Mouse (Mus musculus): ENCODE data around the gene Ly6g6f. TPM values are rescaled to one million over a fixed set of nuclear protein-coding genes. Genes with fewer than 3 reads are reported as not detected.

Ly6g6f gene
- polyA plus RNA-seq, 1 experiment = 9.7 TPM

DNA sequence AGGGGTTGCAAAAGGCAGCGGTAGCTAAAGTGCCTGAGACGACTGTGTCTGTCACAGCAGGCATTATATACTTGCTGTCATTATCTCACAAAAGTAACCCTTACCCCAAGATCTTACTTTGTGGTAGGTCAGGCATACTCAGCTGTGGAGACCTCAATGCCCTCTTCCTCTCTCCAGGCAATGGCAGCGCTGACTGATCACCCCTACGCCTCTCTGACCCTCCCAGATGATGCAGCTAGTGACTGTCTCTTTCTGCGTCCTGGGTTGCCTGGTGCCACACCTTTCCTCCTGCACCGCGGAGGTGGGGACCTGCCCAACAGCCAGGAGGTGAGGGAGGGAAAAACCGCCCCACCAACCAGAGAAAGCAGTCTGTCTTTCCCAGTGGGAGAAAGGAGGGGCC, 24.1 kb downstream of the Ly6g6f start:
- WGBS = 89% methylated on average over 8 of the region's 8 CpGs
- H3K4me1 ChIP-seq (ENCODE audit: control insufficient read depth, insufficient read depth, insufficient read length) = peaks cover 15% of the 10 kb centered on the region
- H3K27ac ChIP-seq (ENCODE audit: insufficient read depth, low read length) = no peak overlapping the region
- no peak for DNase-seq (ENCODE audit: low read depth in 1 of 2, low spot score in 2 of 2)
- H3K36me3 ChIP-seq (ENCODE audit: control insufficient read depth, insufficient read depth, low read length) = peaks cover 6% of the 10 kb centered on the region
- H3K4me3 ChIP-seq (ENCODE audit: extremely low read depth, insufficient read depth, insufficient read length) = no peak overlapping the region
- no peak for TF ChIP-seq CTCF (IDR thresholded peaks at IDR 0.05; ENCODE audit: extremely low read depth, insufficient read depth, insufficient read length, insufficient replicate concordance)
- TF ChIP-seq POLR2A (IDR thresholded peaks at IDR 0.05; ENCODE audit: low read depth, low read length) = no peak
- no peaks in the 10 kb centered on the region for H3K27me3 ChIP-seq (ENCODE audit: control insufficient read depth, insufficient read depth, low read length)

DNA sequence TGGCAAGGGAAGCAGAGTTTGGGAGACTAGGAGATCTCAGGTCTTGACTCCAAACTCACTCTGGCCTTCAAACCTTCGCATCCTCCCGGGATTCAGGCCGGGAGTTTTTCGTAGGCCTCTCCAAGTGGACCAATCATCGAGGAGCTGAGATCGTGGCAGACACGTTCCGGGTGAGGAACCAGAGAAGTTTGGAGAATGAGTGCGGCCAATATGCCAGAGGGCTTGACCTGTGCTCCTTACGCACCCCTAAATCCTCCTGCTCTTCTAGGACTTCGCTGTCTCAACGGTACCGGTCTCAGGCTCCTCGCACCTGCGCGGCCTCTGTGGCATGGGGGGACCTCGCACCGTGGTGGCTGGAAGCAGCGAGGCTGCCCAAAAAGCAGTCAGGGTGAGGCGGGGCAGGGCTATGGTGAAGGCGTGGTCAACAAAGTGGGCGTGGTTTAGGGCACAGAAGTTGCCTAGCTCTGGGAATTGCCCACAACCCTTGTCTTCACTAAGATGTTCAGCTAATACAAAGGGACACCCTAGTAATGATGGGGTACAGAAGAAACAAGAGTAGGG, 24.6 kb downstream of the Ly6g6f start:
- TF ChIP-seq CTCF (IDR thresholded peaks at IDR 0.05; ENCODE audit: extremely low read depth, insufficient read depth, insufficient read length, insufficient replicate concordance) = no peak
- no peak for TF ChIP-seq POLR2A (IDR thresholded peaks at IDR 0.05; ENCODE audit: low read depth, low read length)
- peaks cover 15% of the 10 kb centered on the region for H3K4me1 ChIP-seq (ENCODE audit: control insufficient read depth, insufficient read depth, insufficient read length)
- peaks cover 9% of the 10 kb centered on the region for H3K36me3 ChIP-seq (ENCODE audit: control insufficient read depth, insufficient read depth, low read length)
- no peaks in the 10 kb centered on the region for H3K27me3 ChIP-seq (ENCODE audit: control insufficient read depth, insufficient read depth, low read length)
- no peak for DNase-seq (ENCODE audit: low read depth in 1 of 2, low spot score in 2 of 2)
- H3K4me3 ChIP-seq (ENCODE audit: extremely low read depth, insufficient read depth, insufficient read length) = no peak overlapping the region
- H3K27ac ChIP-seq (ENCODE audit: insufficient read depth, low read length) = no peak overlapping the region
- 87% methylated on average over 22 of the region's 22 CpGs for WGBS

DNA sequence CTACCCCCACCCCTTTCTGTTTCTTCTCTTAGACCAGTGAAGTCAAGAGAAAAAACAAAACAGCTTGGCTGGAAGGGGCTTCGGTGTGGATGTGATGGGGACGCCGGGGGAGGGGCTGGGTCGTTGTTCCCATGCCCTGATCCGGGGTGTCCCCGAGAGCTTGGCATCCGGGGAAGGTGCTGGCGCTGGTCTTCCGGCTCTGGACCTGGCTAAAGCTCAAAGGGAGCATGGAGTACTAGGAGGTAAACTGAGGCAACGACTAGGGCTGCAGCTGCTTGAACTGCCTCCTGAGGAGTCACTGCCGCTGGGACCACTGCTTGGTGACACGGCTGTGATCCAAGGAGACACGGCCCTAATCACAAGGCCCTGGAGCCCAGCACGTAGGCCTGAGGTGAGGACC, 25.3 kb downstream of the Ly6g6f start:
- Histone ChIP-seq H3K4me3 (ENCODE audit: extremely low read depth, insufficient read depth, insufficient read length) (0 out of 2 replicates have a peak overlapping the region, but pooled peaks have one; percentile 58), H3K27me3 (ENCODE audit: control insufficient read depth, insufficient read depth, low read length) (no peaks in the 10 kb centered on the region), H3K4me1 (ENCODE audit: control insufficient read depth, insufficient read depth, insufficient read length) (peaks cover 11% of the 10 kb centered on the region), H3K36me3 (ENCODE audit: control insufficient read depth, insufficient read depth, low read length) (peaks cover 15% of the 10 kb centered on the region), H3K27ac (ENCODE audit: insufficient read depth, low read length) (no peak overlapping the region)
- no peak for DNase-seq (ENCODE audit: low read depth in 1 of 2, low spot score in 2 of 2)
- WGBS = 60% methylated on average over 14 of the region's 14 CpGs
- TF ChIP-seq CTCF (IDR thresholded peaks at IDR 0.05; ENCODE audit: extremely low read depth, insufficient read depth, insufficient read length, insufficient replicate concordance) (no peak), POLR2A (IDR thresholded peaks at IDR 0.05; ENCODE audit: low read depth, low read length) (no peak)

DNA sequence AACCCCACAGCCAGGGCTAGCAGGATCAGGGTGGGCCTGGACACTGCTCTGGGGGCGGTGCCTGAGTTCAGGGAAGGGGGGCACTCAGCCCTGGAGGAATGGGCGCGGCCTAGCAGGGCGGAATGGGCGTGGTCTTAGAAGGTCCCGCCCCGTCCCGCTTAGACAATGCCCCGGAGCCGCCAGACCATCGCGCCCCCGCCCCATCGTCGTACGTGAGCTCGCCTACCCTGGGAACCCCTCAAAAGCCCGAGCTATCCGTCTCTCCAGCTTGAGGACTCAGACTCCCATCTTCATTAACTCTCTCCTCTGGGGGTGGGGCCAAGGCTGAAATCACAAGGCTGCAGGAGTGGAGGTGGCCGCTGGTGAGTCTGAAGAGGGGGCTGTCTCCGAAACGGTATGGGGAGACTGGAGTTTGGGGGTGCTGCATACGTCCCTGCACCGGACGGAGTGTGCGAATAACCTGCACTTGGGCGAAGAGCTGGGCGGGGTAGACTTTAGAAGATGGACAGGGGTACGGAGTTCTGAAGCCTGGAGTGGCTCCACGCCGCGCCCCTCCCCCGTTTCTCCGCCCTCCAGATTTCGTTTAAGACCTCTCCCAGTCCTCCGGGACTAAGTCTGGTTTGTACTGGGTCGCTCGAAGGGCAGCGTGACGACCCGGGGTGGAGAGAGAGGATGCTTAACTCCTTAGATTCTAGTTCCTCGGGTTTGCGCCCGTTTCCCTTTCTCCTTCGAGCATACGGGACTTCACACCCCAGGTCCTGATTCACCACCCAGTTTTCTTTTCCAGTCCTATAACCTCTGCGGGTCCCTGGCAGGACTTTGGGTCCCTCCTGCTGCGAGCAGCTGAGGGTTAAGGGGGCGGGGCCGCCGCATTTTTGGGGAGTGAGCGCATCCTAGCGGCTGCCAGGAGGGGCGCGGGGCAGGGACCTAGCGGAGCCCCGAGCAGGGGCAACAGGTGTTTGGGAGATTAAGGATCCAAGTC, 26.2 kb downstream of the Ly6g6f start, which contains the start of gene Ddah2:
TSS of gene Ddah2 (plus strand) at position 125 of the 982 bp plus-strand sequence.
- H3K27ac ChIP-seq (ENCODE audit: insufficient read depth, low read length) = peak within 1 kb of the TSS; percentile 38
- TF ChIP-seq POLR2A (IDR thresholded peaks at IDR 0.05; ENCODE audit: low read depth, low read length) (no peak), CTCF (IDR thresholded peaks at IDR 0.05; ENCODE audit: extremely low read depth, insufficient read depth, insufficient read length, insufficient replicate concordance) (peak; percentile 92)
- peak within 1 kb of the TSS; percentile 58 for H3K4me3 ChIP-seq (ENCODE audit: extremely low read depth, insufficient read depth, insufficient read length)
- peaks cover 7% of the 10 kb centered on the region; the same call in 1 of the 2 replicates for H3K4me1 ChIP-seq (ENCODE audit: control insufficient read depth, insufficient read depth, insufficient read length)
- 1% methylated on average over 57 of the region's 57 CpGs for WGBS
- no peaks in the 10 kb centered on the region for H3K27me3 ChIP-seq (ENCODE audit: control insufficient read depth, insufficient read depth, low read length)
- H3K36me3 ChIP-seq (ENCODE audit: control insufficient read depth, insufficient read depth, low read length) = peaks cover 19% of the 10 kb centered on the region
- DNase-seq (ENCODE audit: low read depth in 1 of 2, low spot score in 2 of 2) = peak; percentile 49 to 83

DNA sequence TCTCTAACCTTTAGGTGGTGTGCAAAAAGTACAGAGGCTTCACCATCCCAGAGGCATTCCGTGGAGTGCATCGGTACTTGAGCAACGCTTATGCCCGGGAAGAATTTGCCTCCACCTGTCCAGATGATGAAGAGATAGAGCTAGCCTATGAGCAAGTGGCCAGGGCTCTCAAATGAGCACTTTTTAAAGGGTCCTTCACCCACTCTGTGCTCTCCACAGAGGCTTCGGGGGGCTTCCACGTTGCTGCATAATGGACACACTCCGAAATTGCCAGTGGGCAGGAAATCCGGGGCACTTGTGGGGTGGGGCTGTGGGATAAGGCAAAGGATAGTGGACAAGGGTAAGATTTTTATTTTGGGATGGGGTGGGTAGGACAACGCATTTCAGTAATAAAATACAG, 27.1 kb downstream of the Ly6g6f start:
- 81% methylated on average over 9 of the region's 9 CpGs for WGBS
- Histone ChIP-seq H3K36me3 (ENCODE audit: control insufficient read depth, insufficient read depth, low read length) (peaks cover 26% of the 10 kb centered on the region), H3K4me3 (ENCODE audit: extremely low read depth, insufficient read depth, insufficient read length) (no peak overlapping the region)

DNA sequence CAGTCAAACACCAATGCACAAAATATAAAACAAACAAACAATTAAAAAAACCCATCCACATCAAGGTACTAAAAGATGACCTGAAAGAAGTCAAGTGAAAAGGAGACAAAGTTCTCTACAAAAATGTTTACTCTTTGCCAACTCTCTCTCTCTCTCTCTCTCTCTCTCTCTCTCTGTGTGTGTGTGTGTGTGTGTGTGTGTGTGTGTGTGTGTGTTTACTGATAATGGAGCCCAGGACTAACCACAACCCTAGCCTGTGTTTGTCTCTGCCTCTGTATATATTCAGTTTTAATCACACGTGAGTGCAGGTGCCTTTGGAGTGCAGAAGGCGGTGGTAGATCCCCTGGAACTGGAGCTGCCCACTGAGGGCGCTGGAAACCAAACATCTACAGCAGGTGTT, 28.3 kb downstream of the Ly6g6f start:
- Histone ChIP-seq H3K4me1 (ENCODE audit: control insufficient read depth, insufficient read depth, insufficient read length) (peaks cover 13% of the 10 kb centered on the region; the same call in 1 of the 2 replicates), H3K27ac (ENCODE audit: insufficient read depth, low read length) (no peak overlapping the region), H3K4me3 (ENCODE audit: extremely low read depth, insufficient read depth, insufficient read length) (no peak overlapping the region), H3K36me3 (ENCODE audit: control insufficient read depth, insufficient read depth, low read length) (peaks cover 34% of the 10 kb centered on the region), H3K27me3 (ENCODE audit: control insufficient read depth, insufficient read depth, low read length) (no peaks in the 10 kb centered on the region)
- TF ChIP-seq CTCF (IDR thresholded peaks at IDR 0.05; ENCODE audit: extremely low read depth, insufficient read depth, insufficient read length, insufficient replicate concordance) (no peak), POLR2A (IDR thresholded peaks at IDR 0.05; ENCODE audit: low read depth, low read length) (no peak)
- WGBS = 69% methylated on average over 3 of the region's 3 CpGs
- DNase-seq (ENCODE audit: low read depth in 1 of 2, low spot score in 2 of 2) = no peak

More for the DNA sequence above, 27.1 kb downstream of the Ly6g6f start:
- Histone ChIP-seq H3K27me3 (ENCODE audit: control insufficient read depth, insufficient read depth, low read length) (no peaks in the 10 kb centered on the region), H3K27ac (ENCODE audit: insufficient read depth, low read length) (no peak overlapping the region), H3K4me1 (ENCODE audit: control insufficient read depth, insufficient read depth, insufficient read length) (peaks cover 7% of the 10 kb centered on the region; the same call in 1 of the 2 replicates)
- TF ChIP-seq CTCF (IDR thresholded peaks at IDR 0.05; ENCODE audit: extremely low read depth, insufficient read depth, insufficient read length, insufficient replicate concordance) (no peak), POLR2A (IDR thresholded peaks at IDR 0.05; ENCODE audit: low read depth, low read length) (no peak)
- no peak for DNase-seq (ENCODE audit: low read depth in 1 of 2, low spot score in 2 of 2)
